Mouse (Mus musculus) forelimb bud, embryonic 11.5 days (tissue): Measurements from ENCODE around the gene Sox5.

Experiments used
- DNase-seq: peaks from one replicate; pipeline ENCODE4 v3.0.0-alpha.2; 2012; ENCODE audit warnings: low read depth, low spot score

Gene Sox5

DNA sequence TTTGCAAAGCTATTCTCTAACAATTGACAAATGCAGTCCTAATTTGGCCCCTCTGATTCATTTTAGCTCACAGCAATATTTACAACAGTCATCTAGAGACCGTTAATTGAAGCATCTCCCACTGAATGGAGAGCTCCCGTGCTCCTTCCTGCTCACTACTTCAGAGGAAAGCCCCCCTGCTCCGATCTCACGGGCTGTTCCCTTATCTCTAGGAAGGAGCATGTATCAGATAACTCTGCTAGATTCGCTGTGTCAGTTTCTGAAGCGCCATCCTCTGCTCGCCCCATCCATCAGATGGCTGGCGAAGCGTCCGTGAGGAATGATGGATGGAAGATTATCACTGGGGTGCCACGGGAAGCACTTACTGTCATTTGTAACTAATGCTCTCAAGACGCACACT lies 926.4 kb downstream of the Sox5 start:
- DNase-seq, result no peak

DNA sequence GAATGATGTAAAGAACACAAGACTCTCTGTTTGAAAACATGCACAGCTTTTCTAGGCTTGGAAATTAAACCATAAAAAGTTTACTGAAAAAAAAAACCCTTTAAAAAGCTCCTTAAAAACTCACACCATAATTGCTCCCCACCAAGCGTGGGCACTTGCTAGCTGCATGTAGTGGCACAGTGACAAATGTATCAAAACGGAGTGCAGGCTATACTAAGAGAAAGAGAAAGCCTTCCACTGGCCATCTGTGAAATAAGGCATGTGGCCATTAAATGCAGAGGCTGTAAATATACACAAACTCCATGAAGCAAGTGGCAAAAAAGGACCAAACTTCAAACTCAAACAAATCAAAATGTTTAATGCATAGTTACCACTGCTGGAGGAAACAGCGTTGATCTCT lies 927.7 kb downstream of the Sox5 start:
- no peak for DNase-seq

DNA sequence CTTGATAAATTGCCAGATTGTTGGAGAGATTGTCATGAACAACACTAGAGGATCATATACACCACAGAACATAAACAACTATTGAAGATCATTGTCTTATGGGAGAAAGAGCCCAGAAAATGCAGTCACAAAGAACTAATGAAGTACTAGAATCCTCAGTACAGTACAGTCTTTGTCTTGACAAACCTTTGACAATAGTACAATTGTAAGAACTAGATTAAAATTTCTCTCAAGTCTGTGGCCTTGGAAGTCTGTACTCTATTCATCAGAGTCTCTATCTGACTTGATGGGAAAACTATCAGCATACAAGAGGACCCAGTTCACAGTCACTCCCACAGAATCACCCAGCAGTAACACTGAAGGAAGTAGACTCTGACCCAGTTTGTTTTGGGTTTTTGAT lies 936.0 kb downstream of the Sox5 start:
- no peak for DNase-seq

DNA sequence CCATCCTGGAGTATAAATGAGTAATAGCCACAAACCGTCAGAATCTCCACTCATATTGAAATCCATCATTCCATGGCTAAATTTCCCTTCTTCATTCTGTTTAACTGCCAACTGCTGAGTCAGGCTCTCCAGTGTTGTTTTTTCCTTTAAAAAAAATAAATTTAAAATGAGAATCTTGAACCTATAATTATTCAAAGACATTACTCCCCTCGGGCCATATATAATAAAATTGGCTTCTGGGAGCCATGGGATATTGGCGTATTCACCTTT lies 937.1 kb downstream of the Sox5 start:
- no peak for DNase-seq

DNA sequence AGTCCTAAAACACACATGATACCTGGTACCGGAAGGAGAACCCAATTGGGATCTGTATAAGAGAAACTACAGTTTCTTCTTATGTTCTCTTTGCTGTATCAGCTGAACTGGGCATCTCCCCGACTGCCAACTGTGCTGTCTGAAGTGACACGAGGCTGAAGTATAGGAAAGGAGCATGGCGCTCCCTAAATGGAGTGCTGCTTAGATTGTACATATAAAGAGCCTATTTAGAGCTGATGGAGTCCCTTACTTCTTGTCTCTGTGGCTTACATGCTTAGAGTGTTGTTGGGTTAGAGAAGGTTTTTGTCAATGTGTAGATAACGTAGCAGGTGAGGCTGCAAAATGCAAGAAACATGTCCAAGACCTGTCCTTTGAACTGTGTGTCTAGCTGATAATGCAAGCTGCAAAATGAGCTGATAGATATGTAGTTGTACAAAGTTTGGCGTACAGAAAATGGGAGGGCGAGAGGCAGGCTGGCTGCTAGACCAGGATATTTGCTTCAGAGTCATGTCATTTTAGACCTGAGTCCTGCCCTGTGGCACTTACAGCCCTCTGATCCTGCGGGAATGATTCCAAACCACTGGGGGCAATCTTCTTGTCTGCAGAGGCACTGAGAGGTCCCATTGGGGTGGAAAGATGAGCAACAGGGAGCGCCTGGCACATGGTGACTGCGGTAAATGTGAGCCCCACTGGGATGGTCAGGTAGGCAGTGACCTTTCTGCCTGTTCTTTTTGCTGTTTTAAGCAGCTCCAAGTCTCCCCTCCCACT lies 937.7 kb downstream of the Sox5 start:
- no peak for DNase-seq

DNA sequence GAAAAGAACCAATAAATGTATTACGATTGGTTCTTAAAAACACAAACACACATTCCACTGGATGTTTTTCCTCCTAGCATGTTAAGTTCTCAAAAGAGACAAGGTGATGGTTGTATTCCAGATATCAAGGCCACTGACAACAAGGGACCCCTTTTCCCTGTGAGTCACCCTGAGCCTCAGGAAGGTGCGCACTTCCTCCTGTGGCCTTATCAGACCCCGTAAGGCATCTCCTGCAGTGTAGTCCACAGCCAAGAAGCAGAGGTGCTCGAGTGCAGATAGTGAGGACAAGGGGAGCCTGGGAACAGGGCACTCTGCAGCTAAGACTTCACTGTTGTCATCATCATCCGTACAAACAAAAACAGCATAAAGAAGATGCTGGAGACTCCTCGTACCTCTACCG lies 939.8 kb downstream of the Sox5 start:
- DNase-seq, result no peak

DNA sequence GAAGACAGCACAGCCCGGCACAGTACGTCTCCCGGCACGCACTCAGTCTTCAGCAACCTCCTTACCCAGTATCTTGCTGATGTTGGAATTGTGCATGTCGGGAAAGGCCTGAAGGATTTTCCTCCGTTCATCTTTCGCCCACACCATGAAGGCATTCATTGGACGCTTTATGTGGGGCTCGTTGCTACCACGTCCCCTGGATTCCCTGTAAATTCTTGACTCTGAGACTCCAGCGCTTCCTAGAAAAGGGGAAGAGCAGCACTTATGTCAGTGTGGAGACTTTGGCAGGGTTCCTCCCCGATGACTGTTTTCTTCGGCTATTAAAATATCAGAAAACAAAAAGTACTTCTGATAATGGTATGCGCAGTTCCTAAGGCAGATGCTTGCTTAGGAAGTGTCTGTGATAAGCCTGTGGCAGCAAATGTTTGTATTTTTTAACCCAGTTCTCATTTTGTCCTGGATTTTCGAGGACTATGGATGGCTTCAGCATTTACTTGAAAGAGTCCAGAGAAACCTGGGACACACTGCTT lies 940.6 kb downstream of the Sox5 start:
- DNase-seq, result no peak

DNA sequence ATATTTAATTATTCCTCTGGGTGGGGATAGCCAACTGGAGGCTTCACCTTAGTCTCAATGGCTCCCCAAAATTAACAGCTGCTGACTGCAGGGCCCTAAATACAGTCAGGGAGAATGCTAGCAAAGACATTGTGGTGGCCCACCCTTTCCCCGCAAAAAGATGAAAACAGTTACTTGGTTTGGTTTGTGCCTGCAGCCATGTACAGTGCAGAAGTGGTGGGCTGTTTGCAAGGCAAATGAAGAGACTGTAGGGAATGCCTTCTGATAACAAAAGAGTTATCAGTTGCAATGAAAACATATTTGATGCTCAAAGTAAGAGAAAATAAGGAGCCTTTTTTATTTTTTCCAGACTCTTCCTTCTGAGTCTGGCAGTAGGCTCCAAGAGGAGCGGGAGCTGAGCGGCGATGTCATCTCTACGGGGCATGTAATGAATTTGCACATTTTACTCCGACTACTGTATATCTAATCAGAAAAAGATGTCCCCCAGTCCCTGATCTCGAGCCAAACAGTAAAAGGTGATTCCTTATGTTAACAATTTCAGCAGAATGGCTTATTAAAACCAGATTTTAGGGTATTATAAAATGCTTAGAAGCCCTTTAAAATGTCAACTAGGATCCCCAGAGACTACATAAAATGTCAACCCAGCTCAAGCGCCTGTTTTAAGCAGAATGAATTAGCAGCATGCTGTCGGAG lies 943.2 kb downstream of the Sox5 start:
- DNase-seq, result peak; percentile 70

DNA sequence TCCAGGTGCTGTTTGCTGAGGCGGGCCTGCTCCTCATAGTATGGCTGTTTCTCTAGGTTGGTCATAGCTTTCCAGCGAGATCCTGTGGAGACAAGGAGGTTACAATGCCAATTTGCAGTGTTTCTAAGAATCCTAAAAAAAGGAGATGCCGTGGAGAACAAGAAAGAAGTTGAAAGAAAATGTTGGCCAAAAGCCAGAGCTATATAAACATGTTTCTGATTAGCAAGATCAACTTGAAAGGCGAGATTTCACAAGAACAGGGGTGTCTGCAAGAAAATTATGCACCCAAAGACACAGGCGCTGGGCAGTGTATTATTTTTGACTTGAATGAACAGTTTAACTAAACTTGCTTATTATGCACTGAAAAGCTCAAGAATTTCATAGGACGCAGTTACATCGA lies 946.4 kb downstream of the Sox5 start:
- DNase-seq, result no peak

DNA sequence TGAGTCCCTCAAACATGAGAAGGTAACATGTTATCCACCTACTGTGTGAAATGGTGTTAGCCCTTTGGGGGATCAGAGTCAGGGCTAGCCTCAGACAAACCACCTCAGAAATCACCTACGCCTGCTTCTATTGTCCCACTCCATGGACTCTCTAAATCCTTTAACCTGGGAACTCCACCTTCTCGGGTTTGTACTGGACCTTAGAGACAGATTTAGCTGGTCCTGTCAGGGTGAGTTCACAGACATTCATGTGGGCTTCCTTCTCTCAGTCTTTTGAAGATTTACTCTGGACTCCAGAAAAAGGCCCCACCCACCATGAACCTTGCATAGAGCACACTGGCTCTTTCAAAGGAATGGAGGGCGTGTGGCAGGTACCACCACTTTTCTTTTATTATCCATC lies 947.8 kb downstream of the Sox5 start:
- no peak for DNase-seq

DNA sequence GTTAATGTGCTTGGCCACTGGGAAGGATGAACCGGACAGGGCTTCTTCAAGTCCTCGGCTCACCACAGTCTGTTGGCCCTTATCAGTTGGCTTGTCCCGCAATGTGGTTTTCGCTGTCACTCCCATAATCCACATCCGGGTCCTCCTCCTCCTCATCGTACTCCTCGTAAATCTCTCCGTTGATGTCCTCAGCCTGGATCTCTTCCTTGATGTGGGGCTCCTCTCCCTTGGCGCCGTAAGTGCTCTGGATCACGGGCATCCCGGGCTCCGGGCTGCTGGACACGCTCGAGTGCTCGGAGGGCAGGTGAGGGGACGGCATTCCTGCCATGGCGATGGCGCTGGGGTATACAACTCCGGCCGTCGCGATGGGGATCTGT lies 948.6 kb downstream of the Sox5 start:
- DNase-seq, result no peak

DNA sequence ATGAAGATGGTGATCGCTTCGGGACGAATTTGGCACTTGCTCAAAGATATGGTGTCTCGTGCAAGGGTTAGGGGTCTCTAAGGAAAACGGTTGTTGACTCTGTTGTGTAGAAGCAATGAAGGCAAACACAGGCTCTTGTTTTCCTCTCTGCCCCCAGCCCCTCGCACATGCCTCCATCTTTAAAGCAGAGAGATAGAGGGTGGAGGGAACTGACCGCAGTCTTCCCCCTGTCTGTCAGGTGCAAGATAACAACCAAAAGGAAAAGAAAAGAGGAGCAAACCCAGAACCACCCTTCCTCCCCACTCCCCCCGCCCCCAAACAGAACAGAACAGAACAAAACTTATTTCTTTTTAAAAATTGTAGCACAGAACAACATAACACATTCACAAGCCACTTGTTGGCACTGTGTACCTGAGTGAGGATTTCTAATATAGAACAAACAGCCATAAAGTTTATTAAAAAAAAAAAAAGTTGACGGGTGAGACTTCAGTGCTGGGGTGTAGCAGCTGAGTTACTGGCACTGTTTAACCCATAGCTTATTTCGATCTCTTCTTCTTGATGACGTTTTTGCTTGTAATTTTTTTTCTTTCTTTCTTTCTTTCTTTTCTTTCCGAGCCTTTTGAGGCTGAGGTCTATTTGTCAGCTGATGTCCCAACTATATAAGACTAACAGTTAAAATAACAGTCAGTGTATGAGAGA lies 949.1 kb downstream of the Sox5 start:
- no peak for DNase-seq

DNA sequence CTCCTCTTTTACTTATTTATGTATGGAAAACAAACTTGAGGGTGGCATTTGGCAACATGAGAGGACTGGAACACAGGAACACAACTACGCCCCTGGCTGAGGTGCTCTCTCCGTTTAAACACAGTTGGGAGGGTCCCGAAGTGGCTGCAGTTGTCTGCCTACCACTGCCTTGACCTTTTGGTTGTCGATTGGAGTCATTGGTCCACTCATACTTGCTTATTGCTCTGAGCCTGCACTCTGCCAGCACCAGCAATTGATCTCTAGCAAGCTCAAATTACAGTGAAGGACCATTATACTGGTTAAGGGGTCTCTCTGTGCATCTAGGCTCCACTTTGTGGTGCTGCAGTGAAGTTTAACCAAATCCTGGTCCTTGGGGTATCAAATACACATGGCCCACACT lies 950.5 kb downstream of the Sox5 start:
- no peak for DNase-seq

DNA sequence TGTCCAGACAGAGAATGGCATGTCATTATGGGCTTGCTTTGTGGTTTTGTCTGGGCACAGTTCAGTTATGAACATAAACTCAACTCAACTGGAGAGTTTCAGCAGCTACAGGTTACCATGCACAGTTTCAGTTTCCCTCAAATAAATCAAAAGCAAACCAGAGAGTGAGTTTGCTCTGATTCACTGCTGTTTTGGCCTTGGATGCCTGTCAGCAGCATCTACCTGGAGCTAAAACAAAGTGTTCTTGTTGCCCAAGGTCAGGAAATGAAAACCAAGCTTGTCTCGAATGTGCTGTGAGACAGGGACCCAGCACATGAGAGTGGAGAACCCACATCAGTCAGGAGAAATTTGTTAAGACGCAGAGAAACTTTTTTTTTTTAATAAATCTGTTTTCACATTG lies 951.6 kb downstream of the Sox5 start:
- peak; percentile 35 for DNase-seq

DNA sequence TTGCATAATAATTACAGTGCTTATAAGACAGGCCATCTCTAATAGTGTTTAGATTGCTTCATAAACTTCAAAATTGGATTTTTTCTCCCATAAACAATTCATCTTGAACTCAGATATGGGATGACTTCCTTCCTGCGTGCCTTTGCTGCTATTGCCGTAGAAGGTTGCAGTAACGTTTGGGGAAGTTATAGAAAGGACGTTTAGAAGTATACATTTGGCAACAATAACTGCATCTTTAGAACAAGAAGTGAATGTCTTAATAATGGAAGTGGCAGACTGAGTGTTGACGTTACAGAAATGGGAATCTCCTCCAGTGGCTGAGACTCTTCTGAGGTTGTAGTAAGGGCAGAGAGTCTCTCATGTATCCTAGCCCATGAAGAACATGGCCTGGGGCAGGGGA lies 955.0 kb downstream of the Sox5 start:
- no peak for DNase-seq

DNA sequence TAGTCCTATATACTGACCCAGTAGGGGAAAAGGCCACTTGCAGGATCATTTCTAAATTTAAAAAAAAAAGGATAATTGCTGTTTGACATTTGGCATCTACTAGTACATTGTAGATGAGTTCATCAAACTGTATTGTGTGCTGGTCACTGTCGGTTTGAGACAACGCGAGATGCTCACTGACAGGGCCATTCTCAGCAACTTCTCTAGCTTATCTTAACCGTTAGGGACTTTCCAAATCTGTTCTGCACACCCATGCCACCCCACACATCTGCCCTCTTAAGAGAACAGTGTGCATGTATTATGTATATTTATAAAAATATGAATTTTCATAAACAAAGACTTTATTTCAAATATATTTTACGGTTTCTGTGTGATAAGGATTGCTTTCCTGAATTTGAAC lies 955.8 kb downstream of the Sox5 start:
- no peak for DNase-seq

DNA sequence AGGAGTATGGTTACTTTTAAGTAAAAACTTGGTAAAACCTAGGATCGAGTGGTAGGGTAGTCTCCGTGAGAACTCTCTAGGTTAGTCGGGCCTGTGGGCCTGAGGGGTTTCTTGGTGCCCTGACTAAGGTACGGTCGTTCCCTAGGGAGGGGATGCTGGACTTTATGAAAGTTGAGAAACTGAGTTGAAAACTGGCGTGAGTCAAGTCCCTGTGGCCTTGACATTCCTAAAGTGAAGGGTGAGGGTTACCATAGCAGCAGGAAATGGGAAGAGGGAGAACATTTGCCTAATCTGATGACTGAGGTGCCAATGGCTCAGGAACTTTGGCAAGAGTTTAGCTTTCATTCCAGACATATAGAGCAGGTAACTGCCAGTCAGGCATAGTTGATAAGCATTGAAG lies 956.7 kb downstream of the Sox5 start:
- DNase-seq, result no peak

DNA sequence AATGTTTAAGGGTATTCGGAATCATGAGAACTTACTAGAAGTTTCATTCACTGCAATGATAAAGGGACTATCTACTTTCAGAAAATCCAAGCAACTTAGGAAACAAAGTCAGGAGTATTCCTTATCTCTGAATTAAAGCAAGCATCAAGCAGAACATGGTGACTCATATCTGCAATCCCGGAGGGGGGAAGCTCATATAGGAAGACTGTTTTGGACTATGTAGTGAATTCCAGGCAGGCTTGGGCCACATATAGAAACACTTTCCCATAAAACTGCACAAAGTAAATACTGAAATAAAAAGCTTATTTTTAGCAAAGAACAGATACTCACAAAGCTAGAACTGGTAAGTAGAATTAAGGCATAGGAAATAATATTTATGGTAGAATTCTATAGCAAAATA lies 993.3 kb downstream of the Sox5 start:
- DNase-seq, result no peak

DNA sequence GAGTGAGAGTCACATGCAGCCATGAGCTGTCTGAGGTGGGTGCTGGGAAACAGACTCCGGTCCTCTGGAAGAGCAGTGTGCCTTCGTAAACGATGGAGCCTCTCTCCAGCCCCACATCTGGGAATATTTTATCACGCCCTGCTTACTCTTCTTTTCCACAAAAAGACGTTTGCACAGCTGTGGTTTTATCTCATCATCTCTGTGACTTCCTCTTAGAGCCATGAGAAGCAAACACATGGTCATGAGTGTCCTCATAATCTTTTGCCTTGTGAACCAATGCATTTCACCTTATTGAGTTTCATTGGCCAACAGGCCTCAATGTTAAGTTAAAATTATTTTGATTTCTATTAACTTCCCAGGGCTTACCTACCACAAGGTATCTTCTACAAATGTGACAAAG lies 994.4 kb downstream of the Sox5 start:
- DNase-seq, result no peak

DNA sequence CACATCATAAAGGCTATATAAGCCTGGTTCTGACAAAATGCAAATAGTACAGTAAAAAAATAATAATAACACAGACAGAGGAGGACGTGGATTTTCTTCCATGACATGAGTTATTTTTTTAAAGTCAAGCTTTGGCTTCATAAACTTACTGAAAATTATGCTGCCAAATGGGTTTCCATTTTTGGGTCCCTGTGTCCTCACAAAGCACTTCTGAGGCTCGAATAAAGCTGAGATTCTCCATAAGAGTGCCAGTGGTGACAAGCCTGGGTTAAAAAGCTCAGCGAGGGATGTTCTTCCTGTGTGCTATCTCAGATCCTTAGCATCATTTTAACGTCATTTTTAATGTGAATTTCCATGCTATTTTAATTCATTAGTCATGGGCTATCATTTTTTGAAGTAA lies 996.1 kb downstream of the Sox5 start:
- DNase-seq, result no peak
